27 mouse cellular contexts compared by ENCODE assay signal in the genomic region with DNA sequence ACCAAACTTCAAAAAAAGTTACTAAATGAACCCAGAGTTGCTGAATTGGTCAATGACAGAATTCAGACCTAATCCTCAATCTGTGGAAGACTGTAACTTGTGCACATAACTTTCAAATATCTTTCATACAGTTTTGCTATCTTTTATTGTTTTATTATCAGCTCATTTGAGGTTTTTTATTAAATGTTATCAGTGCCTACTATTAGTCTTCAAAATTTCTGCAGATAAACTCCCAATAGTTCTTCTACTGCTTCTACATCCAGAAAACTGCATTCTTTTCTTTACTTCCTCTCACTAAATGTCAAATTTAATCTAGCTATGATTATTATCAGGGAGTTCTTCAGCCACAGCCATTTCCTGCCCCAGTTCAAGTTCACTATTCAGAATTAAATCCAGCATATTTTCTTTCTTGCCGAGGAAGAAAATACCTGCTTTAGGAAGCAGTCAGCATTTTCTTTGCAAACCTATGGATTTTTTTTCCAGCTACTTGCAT.
"Had no signal": no experiment of that assay in that cellular context is flagged by ENCODE, and none has a peak within 500 bp of the region (broad histone marks: within the 10 kb centered on the region; RNA-seq: fewer than 3 reads in every experiment).

No protein-coding gene starts in this region.

- H3K27ac ChIP-seq: heart, adult 2 months; heart, embryonic 13.5 days; heart, embryonic 15.5 days; hindbrain, embryonic 10.5 days; hindbrain, embryonic 12.5 days; hindbrain, embryonic 14.5 days; kidney, embryonic 15.5 days; kidney, postnatal 0 days; layer of hippocampus, adult 2 months; left cerebral cortex, adult 2 months; limb, embryonic 13.5 days; limb, embryonic 15.5 days; liver, embryonic 12.5 days; liver, embryonic 14.5 days had no signal

- H3K9me3 ChIP-seq: heart, embryonic 13.5 days; heart, embryonic 15.5 days; hindbrain, embryonic 10.5 days; hindbrain, embryonic 12.5 days; kidney, embryonic 15.5 days; limb, embryonic 13.5 days; limb, embryonic 15.5 days; liver, embryonic 12.5 days had no signal

- H3K9ac ChIP-seq: heart, embryonic 13.5 days; heart, embryonic 15.5 days; hindbrain, embryonic 12.5 days; hindbrain, embryonic 14.5 days; kidney, embryonic 15.5 days; limb, embryonic 13.5 days; limb, embryonic 15.5 days; liver, embryonic 12.5 days; liver, embryonic 14.5 days had no signal

- H3K36me3 ChIP-seq: heart, embryonic 13.5 days; heart, embryonic 15.5 days; hindbrain, embryonic 10.5 days; hindbrain, embryonic 12.5 days; kidney, embryonic 15.5 days; limb, embryonic 13.5 days; limb, embryonic 15.5 days; liver, embryonic 12.5 days had no signal

- DNase-seq: gastrocnemius, postnatal 14 days; gastrocnemius, postnatal 36 days; heart, adult 2 months; heart, postnatal 10 days; heart, postnatal 4 days; kidney, adult 11 months; kidney, adult 2 months; kidney, adult 9 months; kidney, postnatal 14 days; kidney, postnatal 4 days; left cerebral cortex, postnatal 4 days had no signal

- ATAC-seq: hindbrain, embryonic 16.5 days; intestine, embryonic 16.5 days; liver, embryonic 12.5 days had no signal

- H3K4me2 ChIP-seq: heart, embryonic 11.5 days; heart, embryonic 13.5 days; heart, embryonic 15.5 days; hindbrain, embryonic 12.5 days; hindbrain, embryonic 14.5 days; kidney, embryonic 15.5 days; limb, embryonic 13.5 days; limb, embryonic 15.5 days; liver, embryonic 12.5 days had no signal

- H3K4me3 ChIP-seq: heart, adult 2 months; heart, embryonic 13.5 days; heart, embryonic 15.5 days; hindbrain, embryonic 10.5 days; hindbrain, embryonic 12.5 days; kidney, embryonic 15.5 days; layer of hippocampus, adult 2 months; left cerebral cortex, adult 2 months; limb, embryonic 13.5 days; limb, embryonic 15.5 days; liver, embryonic 12.5 days had no signal

- H3K27me3 ChIP-seq: heart, embryonic 13.5 days; heart, embryonic 15.5 days; hindbrain, embryonic 12.5 days; kidney, embryonic 15.5 days; limb, embryonic 13.5 days; limb, embryonic 15.5 days; liver, embryonic 12.5 days had no signal
